Mouse (Mus musculus) lung, postnatal 0 days (tissue): ENCODE data around the gene Slc6a18.

Experiments
- CTCF ChIP-seq: IDR thresholded peaks from 2 replicates; pipeline ENCODE4 v1.5.1; 2016; ENCODE audit warnings: antibody characterized with exemption, mild to moderate bottlenecking
- EP300 ChIP-seq: IDR thresholded peaks from 2 replicates; pipeline ENCODE4 v1.6.1; 2016; ENCODE audit warnings: antibody characterized with exemption, mild to moderate bottlenecking, control low read depth

GRCm38 (mm10) chr13:73626410-73626744 lies 51.4 kb downstream of the Slc6a18 start:
- TF ChIP-seq CTCF (no peak), EP300 (no peak)
